9 mouse cellular contexts compared by ENCODE assay signal in genomic region chr11:118210116-118210515, GRCm38 (mm10). TPM values are rescaled to one million over a fixed set of nuclear protein-coding genes. Genes with fewer than 3 reads are reported as not detected.
A peak's percentile ranks its signal among the peaks of the same experiment; 100 is the strongest.
DNase-seq lines count a peak whose midpoint lies in the region; ATAC-seq lines count a peak whose summit lies in the region.
"Had no signal": no experiment of that assay in that cellular context is flagged by ENCODE, and none has a peak within 500 bp of the region (broad histone marks: within the 10 kb centered on the region; RNA-seq: fewer than 3 reads in every experiment).

No protein-coding gene starts in this region.

- peaks cover 36% of the 10 kb centered on the region for H3K4me1 ChIP-seq in neural tube, embryonic 14.5 days (ENCODE audit: control insufficient read depth, insufficient read depth, low read length)

- no peak overlapping the region for H3K9ac ChIP-seq in neural tube, embryonic 14.5 days (replicated peaks; ENCODE audit: low read depth, low read length)
- H3K9ac ChIP-seq: lung, embryonic 14.5 days had no signal

- H3K27ac ChIP-seq in neural tube, embryonic 14.5 days (ENCODE audit: low read depth, low read length), result no peak overlapping the region

- H3K36me3 ChIP-seq in neural tube, embryonic 14.5 days (ENCODE audit: control insufficient read depth, insufficient read depth, low read length), result no peaks in the 10 kb centered on the region

- DNase-seq in neural tube, embryonic 10.5 days (ENCODE audit: extremely low spot score, low spot score), result no peak
- DNase-seq in cerebellum, postnatal 36 days, result peak; percentile 65 to 69
- DNase-seq in left cerebral cortex, postnatal 10 days (ENCODE audit: extremely low spot score in 1 of 2, low spot score in 2 of 2), result peak; percentile 50 to 56
- DNase-seq in telencephalon, adult 2 months (ENCODE audit: low read depth, low spot score), result peak; percentile 86
- no peak for DNase-seq in lung, postnatal 36 days
- DNase-seq in kidney, postnatal 4 days, result no peak
- DNase-seq: kidney, adult 8-10 months; lung, embryonic 14.5 days had no signal

- peak; percentile 46; the same call in 1 of the 2 replicates for ATAC-seq in neural tube, embryonic 14.5 days (ENCODE audit: low read depth)

- intact Hi-C loops in left cerebral cortex, postnatal 10 days (cut with DNase I), result no loop called here

- no peak overlapping the region for H3K4me2 ChIP-seq in neural tube, embryonic 14.5 days (ENCODE audit: low read depth, low read length)
- H3K4me2 ChIP-seq: lung, embryonic 14.5 days had no signal

- no peaks in the 10 kb centered on the region for H3K9me3 ChIP-seq in neural tube, embryonic 14.5 days (ENCODE audit: control insufficient read depth, low read length)

- H3K27me3 ChIP-seq in neural tube, embryonic 14.5 days (ENCODE audit: control insufficient read depth, insufficient read depth, low read length), result no peaks in the 10 kb centered on the region

- H3K4me3 ChIP-seq in neural tube, embryonic 14.5 days (ENCODE audit: low read depth, low read length), result no peak overlapping the region

- 67% methylated on average over 4 of the region's 4 CpGs for WGBS in neural tube, embryonic 14.5 days

RNA-seq across cellular contexts. Expression of gene Cyth1, which starts 38.3 kb away (rescaled TPM):
- 16.0 and 17.7 TPM in 2 replicates for polyA plus RNA-seq in neural tube, embryonic 14.5 days (2014; fragmentation: Nextera tagmentation; extraction: Ambion mirVana)
- total RNA-seq in left cerebral cortex, postnatal 10 days (2021), result 10 to 100 TPM; 64.2 to 66.8 TPM

Comparison
In these comparisons a context has a peak if more than half of its experiments do, and no peak if none do; other contexts are left out.
1. DNase-seq: peak in cerebellum, postnatal 36 days (2 of 2), left cerebral cortex, postnatal 10 days (2 of 2) and telencephalon, adult 2 months (single experiment); none in neural tube, embryonic 10.5 days (single experiment), lung, postnatal 36 days (single experiment) and kidney, postnatal 4 days (0 of 2).